Mouse (Mus musculus) stomach, postnatal 0 days (tissue): ENCODE measurements around the gene Krtap5-1. TPM values are rescaled to one million over a fixed set of nuclear protein-coding genes. Genes with fewer than 3 reads are reported as not detected.
A peak's percentile ranks its signal among the peaks of the same experiment; 100 is the strongest.
"Not testable (repeated sequence)": the region's sequence is repeated elsewhere in the genome, so short reads cannot be mapped to it uniquely, and the experiment has no call there.

Source experiments
- ATAC-seq: fragments of 200-750 bp; cut with Nextera tagmentation; 2 replicates; pipeline ENCODE4 v1.8.0; 2017; ENCODE audit not compliant: low FRiP score, low TSS enrichment
- DNase-seq: peaks from one replicate; pipeline ENCODE4 v3.0.0-alpha.2; 2016; ENCODE audit warnings: low spot score
- H3K27ac ChIP-seq: fragments of 300-500 bp; sonication (generic); replicated peaks from 2 replicates; pipeline ENCODE4 v1.5.1; 2014; ENCODE audit warnings: mild to moderate bottlenecking, control low read depth
- H3K27me3 ChIP-seq: fragments of 300-500 bp; sonication (generic); 2 replicates; pipeline ENCODE4 v1.6.1; 2014; ENCODE audit warnings: low read length; ENCODE audit not compliant: control insufficient read depth, insufficient read depth
- H3K36me3 ChIP-seq: fragments of 300-500 bp; sonication (generic); 2 replicates; pipeline ENCODE4 v1.6.1; 2014; ENCODE audit warnings: low read length, mixed read lengths; ENCODE audit not compliant: control insufficient read depth, insufficient read depth
- H3K4me1 ChIP-seq: fragments of 300-500 bp; sonication (generic); replicated peaks from 2 replicates; pipeline ENCODE4 v1.6.1; 2014; ENCODE audit warnings: antibody characterized with exemption; ENCODE audit not compliant: control insufficient read depth, insufficient read depth
- H3K4me2 ChIP-seq: fragments of 300-500 bp; sonication (generic); replicated peaks from 2 replicates; pipeline ENCODE4 v1.6.1; 2014; ENCODE audit warnings: low read depth, mild to moderate bottlenecking, control low read depth, moderate library complexity
- H3K4me3 ChIP-seq: fragments of 300-500 bp; sonication (generic); 2 replicates; pipeline ENCODE4 v1.5.1; 2014; ENCODE audit warnings: low read depth, low read length, control low read depth
- H3K9ac ChIP-seq: fragments of 300-500 bp; sonication (generic); 2 replicates; pipeline ENCODE4 v1.6.1; 2014; ENCODE audit warnings: mild to moderate bottlenecking, low read length, control low read depth, mixed read lengths
- H3K9me3 ChIP-seq: fragments of 300-500 bp; sonication (generic); 2 replicates; pipeline ENCODE4 v1.6.1; 2016; ENCODE audit warnings: low read length; ENCODE audit not compliant: control insufficient read depth
- CTCF ChIP-seq: IDR thresholded peaks from 2 replicates; pipeline ENCODE4 v1.5.1; 2016; ENCODE audit warnings: antibody characterized with exemption, low read depth, mild to moderate bottlenecking, moderate library complexity
- EP300 ChIP-seq: optimal IDR thresholded peaks from 2 replicates; pipeline ENCODE3; 2016; ENCODE audit warnings: antibody characterized with exemption
- WGBS: fragments of 180-500 bp; shearing (Covaris S2); extraction: QIAGEN DNeasy Blood & Tissue Kit; methylation state at CpG from one replicate; pipeline ENCODE4 v1.1.7; 2014; 5-methylcytosine and 5-hydroxymethylcytosine counted together
- polyA plus RNA-seq: library from polyadenylated mRNA; unstranded; fragments of >200 nt; fragmentation: Nextera tagmentation; extraction: Ambion mirVana; gene quantifications from 2 replicates; pipeline ENCODE4 v1.2.1, GENCODE M21; 2015

Gene Krtap5-1
- polyA plus RNA-seq, result not detected in 2 replicates

- H3K4me2 ChIP-seq, H3K4me1 ChIP-seq, DNase-seq, H3K36me3 ChIP-seq, H3K9ac ChIP-seq, H3K27ac ChIP-seq, ATAC-seq, H3K27me3 ChIP-seq, H3K4me3 ChIP-seq, H3K9me3 ChIP-seq: not testable (repeated sequence)
Observed at GRCm38 (mm10) chr7:142297018-142297417, at the start of gene Krtap5-1. Gene Krtap5-1 (minus strand): TSS chr7:142297118.

- ATAC-seq (no peak), DNase-seq (no peak)
- Histone ChIP-seq H3K27me3 (no peaks in the 10 kb centered on the region), H3K36me3 (no peaks in the 10 kb centered on the region), H3K4me3 (no peak overlapping the region), H3K4me1 (no peaks in the 10 kb centered on the region), H3K9ac (no peak overlapping the region), H3K27ac (peak overlapping the region; percentile 69), H3K9me3 (no peaks in the 10 kb centered on the region), H3K4me2 (no peak overlapping the region)
- 49% methylated on average over 3 of the region's 3 CpGs for WGBS
- TF ChIP-seq CTCF, result no peak
- TF ChIP-seq EP300, result no peak
Observed at GRCm38 (mm10) chr7:142342247-142342640, 45.3 kb upstream of the Krtap5-1 start.

GRCm38 (mm10) chr7:142341564-142342246, 44.8 kb upstream of the Krtap5-1 start:
- WGBS, result 45% methylated on average over 10 of the region's 10 CpGs
- no peaks in the 10 kb centered on the region for H3K4me1 ChIP-seq
- no peak overlapping the region for H3K4me3 ChIP-seq
- no peaks in the 10 kb centered on the region for H3K27me3 ChIP-seq
- no peak overlapping the region for H3K9ac ChIP-seq
- H3K9me3 ChIP-seq, result no peaks in the 10 kb centered on the region
- peak; percentile 44; the same call in 1 of the 2 replicates for ATAC-seq
- TF ChIP-seq EP300 (no peak), CTCF (0 out of 2 replicates have a peak, but pooled peaks have one; percentile 2)
- peak; percentile 41 for DNase-seq
- H3K27ac ChIP-seq, result peak overlapping the region; percentile 75
- H3K4me2 ChIP-seq, result no peak overlapping the region
- no peaks in the 10 kb centered on the region for H3K36me3 ChIP-seq

GRCm38 (mm10) chr7:142340269-142340970, 43.5 kb upstream of the Krtap5-1 start:
- no peaks in the 10 kb centered on the region for H3K27me3 ChIP-seq
- peak overlapping the region; percentile 75 for H3K27ac ChIP-seq
- no peak overlapping the region for H3K4me2 ChIP-seq
- 65% methylated on average over 10 of the region's 10 CpGs for WGBS
- no peaks in the 10 kb centered on the region for H3K36me3 ChIP-seq
- no peaks in the 10 kb centered on the region for H3K9me3 ChIP-seq
- ATAC-seq (no peak), DNase-seq (no peak)
- 0 out of 2 replicates have a peak overlapping the region, but pooled peaks have one; percentile 8 for H3K9ac ChIP-seq
- TF ChIP-seq CTCF, result peak; percentile 55
- no peak for TF ChIP-seq EP300
- no peak overlapping the region for H3K4me3 ChIP-seq
- no peaks in the 10 kb centered on the region for H3K4me1 ChIP-seq

- TF ChIP-seq CTCF, result no peak
- TF ChIP-seq EP300, result no peak
- WGBS, result 83% methylated on average over 8 of the region's 8 CpGs
- ATAC-seq, result no peak
Observed at GRCm38 (mm10) chr7:142335151-142335550, 38.2 kb upstream of the Krtap5-1 start.

GRCm38 (mm10) chr7:142334246-142334645, 37.3 kb upstream of the Krtap5-1 start:
- DNase-seq (peak; percentile 90), ATAC-seq (peak; percentile 82)
- Histone ChIP-seq H3K9me3 (no peaks in the 10 kb centered on the region), H3K4me3 (no peak overlapping the region), H3K27ac (no peak overlapping the region), H3K4me1 (no peaks in the 10 kb centered on the region; the same call in 1 of the 2 replicates), H3K27me3 (no peaks in the 10 kb centered on the region), H3K4me2 (no peak overlapping the region), H3K9ac (no peak overlapping the region), H3K36me3 (no peaks in the 10 kb centered on the region)
- TF ChIP-seq CTCF (peak; percentile 98), EP300 (no peak)
- 2% methylated on average over 3 of the region's 3 CpGs for WGBS

More at GRCm38 (mm10) chr7:142335151-142335550, 38.2 kb upstream of the Krtap5-1 start:
- H3K9ac ChIP-seq, result no peak overlapping the region
- no peak overlapping the region for H3K27ac ChIP-seq
- H3K4me1 ChIP-seq, result no peaks in the 10 kb centered on the region; the same call in 1 of the 2 replicates
- no peak for DNase-seq
- no peaks in the 10 kb centered on the region for H3K9me3 ChIP-seq
- H3K27me3 ChIP-seq, result no peaks in the 10 kb centered on the region
- H3K4me3 ChIP-seq, result no peak overlapping the region
- H3K36me3 ChIP-seq, result no peaks in the 10 kb centered on the region
- H3K4me2 ChIP-seq, result no peak overlapping the region

- peak overlapping the region; percentile 53; the same call in 1 of the 2 replicates for H3K27ac ChIP-seq
- WGBS, result 47% methylated on average over 3 of the region's 9 CpGs
- not testable (repeated sequence) for H3K4me1 ChIP-seq, H3K4me3 ChIP-seq, H3K27me3 ChIP-seq, H3K4me2 ChIP-seq, H3K9me3 ChIP-seq, H3K9ac ChIP-seq, ATAC-seq, DNase-seq, H3K36me3 ChIP-seq
Observed at GRCm38 (mm10) chr7:142332741-142333140, 35.8 kb upstream of the Krtap5-1 start.
